Mouse (Mus musculus) limb, embryonic 13.5 days (tissue): ENCODE results near the gene Amotl2. TPM values are rescaled to one million over a fixed set of nuclear protein-coding genes. Genes with fewer than 3 reads are reported as not detected.

ENCODE experiments used
- ATAC-seq: fragments of 200-750 bp; cut with Nextera tagmentation; 2 replicates; pipeline ENCODE4 v1.8.0; 2017; ENCODE audit warnings: low read depth, moderate number of reproducible peaks, moderate TSS enrichment; ENCODE audit not compliant: low FRiP score
- H3K27ac ChIP-seq: fragments of 300-500 bp; sonication (generic); 2 replicates; pipeline ENCODE4 v1.5.1; 2015; ENCODE audit warnings: inconsistent platforms, mild to moderate bottlenecking, moderate library complexity
- H3K27me3 ChIP-seq: fragments of 300-500 bp; sonication (generic); 2 replicates; pipeline ENCODE4 v1.6.1; 2015; ENCODE audit warnings: mild to moderate bottlenecking, inconsistent platforms
- H3K36me3 ChIP-seq: fragments of 300-500 bp; sonication (generic); 2 replicates; pipeline ENCODE4 v1.6.1; 2015; ENCODE audit warnings: inconsistent platforms, mild to moderate bottlenecking, moderate library complexity
- H3K4me1 ChIP-seq: fragments of 300-500 bp; sonication (generic); 2 replicates; pipeline ENCODE4 v1.6.1; 2015; ENCODE audit warnings: inconsistent platforms
- H3K4me2 ChIP-seq: fragments of 300-500 bp; sonication (generic); replicated peaks from 2 replicates; pipeline ENCODE4 v1.6.1; 2015; ENCODE audit warnings: inconsistent platforms, mild to moderate bottlenecking, moderate library complexity
- H3K4me3 ChIP-seq: fragments of 300-500 bp; sonication (generic); 2 replicates; pipeline ENCODE4 v1.5.1; 2015; ENCODE audit warnings: moderate library complexity, mild to moderate bottlenecking, inconsistent platforms
- H3K9ac ChIP-seq: fragments of 300-500 bp; sonication (generic); 2 replicates; pipeline ENCODE4 v1.6.1; 2015; ENCODE audit warnings: mild to moderate bottlenecking, inconsistent platforms
- H3K9me3 ChIP-seq: fragments of 300-500 bp; sonication (generic); 2 replicates; pipeline ENCODE4 v1.6.1; 2016; ENCODE audit warnings: inconsistent platforms
- WGBS: fragments of 180-500 bp; shearing (Covaris S2); methylation state at CpG from one replicate; pipeline ENCODE4 v1.1.7; 2015; 5-methylcytosine and 5-hydroxymethylcytosine counted together
- polyA plus RNA-seq: library from polyadenylated mRNA; unstranded; fragments of >200 nt; fragmentation: Nextera tagmentation; extraction: Ambion mirVana; gene quantifications from 2 replicates; pipeline ENCODE4 v1.2.1, GENCODE M21; 2015

Gene Amotl2
- polyA plus RNA-seq, 1 experiment from 2014 or later: 71.3 TPM

DNA sequence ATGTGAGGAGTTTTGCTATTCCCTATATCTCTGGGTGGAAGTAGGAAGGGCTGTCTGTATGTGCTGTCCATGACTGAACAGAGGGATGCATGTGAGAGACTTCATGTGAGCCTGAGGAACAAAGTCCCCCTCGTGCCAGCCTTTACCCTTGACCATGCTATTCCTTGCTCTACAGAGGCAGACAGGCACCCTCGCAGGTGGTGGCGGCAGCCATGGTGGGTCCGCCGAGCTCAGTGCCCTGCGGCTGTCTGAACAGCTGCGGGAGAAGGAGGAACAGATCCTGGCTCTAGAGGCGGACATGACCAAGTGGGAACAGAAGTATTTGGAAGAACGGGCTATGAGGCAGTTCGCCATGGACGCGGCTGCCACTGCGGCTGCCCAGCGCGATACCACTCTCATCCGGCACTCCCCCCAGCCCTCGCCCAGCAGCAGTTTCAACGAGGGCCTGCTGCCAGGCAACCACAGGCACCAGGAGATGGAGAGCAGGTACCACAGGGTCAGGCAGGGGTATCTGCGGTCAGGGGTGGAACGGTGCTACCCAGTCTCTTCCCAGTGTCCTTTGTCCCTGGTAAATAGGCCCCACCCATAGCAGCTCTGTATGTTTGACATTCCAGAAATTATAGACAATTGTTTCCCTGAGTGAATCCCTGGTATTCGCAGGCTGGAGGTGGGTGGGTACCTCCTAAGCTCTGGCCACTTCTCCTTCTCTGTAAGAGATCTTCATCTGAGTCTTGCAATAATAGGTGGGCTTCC, 12.8 kb downstream of the Amotl2 start:
- 93% methylated on average over 21 of the region's 21 CpGs for WGBS
- Histone ChIP-seq H3K9me3 (no peaks in the 10 kb centered on the region), H3K4me1 (peaks cover 57% of the 10 kb centered on the region), H3K27ac (no peak overlapping the region), H3K4me3 (no peak overlapping the region), H3K9ac (no peak overlapping the region), H3K27me3 (no peaks in the 10 kb centered on the region), H3K36me3 (peaks cover 96% of the 10 kb centered on the region), H3K4me2 (no peak overlapping the region)
- ATAC-seq: no peak

DNA sequence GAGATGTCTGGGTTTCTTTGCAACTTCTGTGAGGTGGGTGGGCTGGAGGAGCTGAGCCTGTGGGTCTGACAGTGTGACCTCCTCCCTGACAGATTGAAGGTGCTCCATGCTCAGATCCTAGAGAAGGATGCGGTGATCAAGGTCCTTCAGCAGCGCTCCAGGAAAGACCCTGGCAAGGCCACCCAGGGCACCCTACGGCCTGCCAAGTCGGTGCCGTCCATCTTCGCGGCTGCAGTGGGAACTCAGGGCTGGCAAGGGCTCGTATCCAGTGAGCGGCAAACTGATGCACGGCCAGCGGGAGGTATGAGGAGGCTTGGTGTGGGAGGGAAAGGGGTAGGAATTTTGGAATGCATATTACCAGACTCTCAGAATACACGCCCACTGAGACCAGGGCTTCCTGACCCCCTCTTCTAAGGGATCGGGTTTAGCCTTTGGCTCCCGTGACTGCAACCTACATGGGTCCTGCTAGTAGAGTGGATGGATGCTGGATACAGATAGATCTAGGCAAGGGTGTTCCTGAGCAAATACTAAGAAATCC, 13.5 kb downstream of the Amotl2 start:
- no peak overlapping the region for H3K27ac ChIP-seq
- 92% methylated on average over 14 of the region's 14 CpGs for WGBS
- no peaks in the 10 kb centered on the region for H3K27me3 ChIP-seq
- H3K4me3 ChIP-seq: no peak overlapping the region
- H3K4me1 ChIP-seq: peaks cover 52% of the 10 kb centered on the region
- H3K36me3 ChIP-seq: peaks cover 93% of the 10 kb centered on the region
- no peak overlapping the region for H3K9ac ChIP-seq
- no peaks in the 10 kb centered on the region for H3K9me3 ChIP-seq
- H3K4me2 ChIP-seq: no peak overlapping the region
- no peak for ATAC-seq

- H3K27ac ChIP-seq: peak overlapping the region; percentile 55; the same call in 1 of the 2 replicates
- H3K4me3 ChIP-seq: no peak overlapping the region
- no peaks in the 10 kb centered on the region for H3K27me3 ChIP-seq
- ATAC-seq: no peak
- H3K4me2 ChIP-seq: no peak overlapping the region
- no peaks in the 10 kb centered on the region for H3K9me3 ChIP-seq
- H3K4me1 ChIP-seq: peaks cover 41% of the 10 kb centered on the region
- H3K36me3 ChIP-seq: peaks cover 81% of the 10 kb centered on the region
- H3K9ac ChIP-seq: 0 out of 2 replicates have a peak overlapping the region, but pooled peaks have one; percentile 8
- WGBS: 90% methylated on average over 7 of the region's 7 CpGs
These were observed 14.6 kb downstream of the Amotl2 start for GRCm38 (mm10) chr9:102731044-102731471.

DNA sequence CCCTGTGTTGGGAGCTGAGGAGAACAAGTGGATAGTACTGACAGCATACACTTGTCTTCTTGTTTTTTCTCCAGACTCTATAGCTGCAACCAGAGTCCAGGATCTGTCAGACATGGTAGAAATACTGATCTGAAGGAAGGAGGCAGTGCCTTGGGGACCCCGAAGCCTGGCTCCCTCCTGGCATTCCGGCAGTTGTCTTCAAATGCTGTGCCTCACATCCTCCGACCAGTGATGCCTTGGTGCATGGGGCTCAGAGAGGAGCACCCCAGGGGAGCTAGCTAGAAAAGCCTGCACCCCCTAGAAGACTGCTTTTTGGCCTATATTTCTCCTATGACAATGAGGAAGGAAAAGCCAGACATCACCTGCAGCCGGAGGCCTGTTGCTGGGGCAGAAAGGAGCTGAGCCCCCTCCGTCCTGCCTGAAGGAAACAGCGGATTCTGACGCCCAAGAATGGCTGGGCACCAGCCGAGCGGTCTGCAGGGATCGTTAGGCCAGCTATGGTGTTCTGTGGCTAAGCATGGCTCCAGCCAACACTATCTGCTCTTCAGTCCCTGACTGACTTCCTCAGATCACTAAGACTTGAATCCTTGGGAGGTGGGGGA, 15.2 kb downstream of the Amotl2 start:
- WGBS: 85% methylated on average over 10 of the region's 10 CpGs
- H3K9me3 ChIP-seq: no peaks in the 10 kb centered on the region
- no peaks in the 10 kb centered on the region for H3K27me3 ChIP-seq
- peaks cover 35% of the 10 kb centered on the region for H3K4me1 ChIP-seq
- H3K4me2 ChIP-seq: no peak overlapping the region
- no peak overlapping the region for H3K4me3 ChIP-seq
- H3K36me3 ChIP-seq: peaks cover 77% of the 10 kb centered on the region
- peak overlapping the region; percentile 55; the same call in 1 of the 2 replicates for H3K27ac ChIP-seq
- no peak overlapping the region for H3K9ac ChIP-seq
- ATAC-seq: no peak

- Histone ChIP-seq H3K4me1 (peaks cover 29% of the 10 kb centered on the region), H3K36me3 (peaks cover 70% of the 10 kb centered on the region), H3K4me3 (no peak overlapping the region), H3K27ac (no peak overlapping the region), H3K4me2 (no peak overlapping the region), H3K9me3 (no peaks in the 10 kb centered on the region), H3K27me3 (no peaks in the 10 kb centered on the region), H3K9ac (no peak overlapping the region)
- no peak for ATAC-seq
- WGBS: 74% methylated on average over 5 of the region's 5 CpGs
These were observed 15.9 kb downstream of the Amotl2 start for GRCm38 (mm10) chr9:102732326-102732865.

GRCm38 (mm10) chr9:102733459-102733858, 17.0 kb downstream of the Amotl2 start:
- Histone ChIP-seq H3K4me2 (no peak overlapping the region), H3K4me1 (peaks cover 22% of the 10 kb centered on the region), H3K4me3 (no peak overlapping the region), H3K27ac (0 out of 2 replicates have a peak overlapping the region, but pooled peaks have one; percentile 22), H3K9ac (no peak overlapping the region), H3K27me3 (no peaks in the 10 kb centered on the region), H3K9me3 (no peaks in the 10 kb centered on the region), H3K36me3 (peaks cover 60% of the 10 kb centered on the region)
- no peak for ATAC-seq
- WGBS: 89% methylated on average over 5 of the region's 5 CpGs

DNA sequence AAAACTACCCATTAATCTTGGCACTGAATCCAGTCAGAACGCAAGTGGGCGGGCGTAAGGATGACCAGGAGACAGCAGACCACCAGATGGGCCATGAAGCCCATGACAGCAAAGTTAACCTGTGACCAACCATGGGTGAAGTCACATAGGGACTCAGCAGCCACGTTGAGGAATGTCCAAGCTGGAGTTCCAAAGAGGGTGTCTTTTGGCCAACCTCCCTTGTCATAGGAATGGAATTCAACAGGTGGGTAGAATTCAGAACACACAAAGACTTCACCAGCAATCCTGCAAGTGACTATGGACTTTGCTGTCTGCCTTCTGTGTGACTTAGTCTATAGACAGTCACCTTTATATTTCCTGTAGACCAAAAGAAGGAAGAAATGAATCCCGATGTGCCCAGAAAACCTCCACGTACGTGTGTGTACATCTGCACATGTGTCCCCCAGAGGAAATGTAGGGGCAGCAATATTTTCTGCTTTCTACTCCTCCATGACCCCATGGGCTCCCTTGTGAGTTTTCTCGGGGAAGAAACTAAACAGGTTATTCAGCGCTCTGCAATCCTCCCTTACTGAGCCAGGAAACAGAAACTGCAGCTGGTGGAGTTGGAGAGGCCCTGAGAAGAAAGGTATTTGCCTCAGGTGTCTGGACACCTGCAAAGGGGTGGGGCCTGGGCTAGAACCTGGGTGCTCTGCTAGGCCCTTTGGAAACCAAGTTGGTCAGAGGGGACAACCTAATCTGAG, 17.7 kb downstream of the Amotl2 start:
- peaks cover 52% of the 10 kb centered on the region for H3K36me3 ChIP-seq
- WGBS: 66% methylated on average over 9 of the region's 9 CpGs
- ATAC-seq: no peak

GRCm38 (mm10) chr9:102734739-102735075, 18.2 kb downstream of the Amotl2 start:
- Histone ChIP-seq H3K4me3 (no peak overlapping the region), H3K9me3 (no peaks in the 10 kb centered on the region), H3K27ac (peak overlapping the region; percentile 44; the same call in 1 of the 2 replicates), H3K9ac (no peak overlapping the region), H3K36me3 (peaks cover 47% of the 10 kb centered on the region), H3K27me3 (no peaks in the 10 kb centered on the region), H3K4me1 (peaks cover 17% of the 10 kb centered on the region), H3K4me2 (no peak overlapping the region)
- no peak for ATAC-seq
- WGBS: 69% methylated on average over 1 of the region's 1 CpGs

More for the DNA sequence above, 17.7 kb downstream of the Amotl2 start:
- H3K4me3 ChIP-seq: no peak overlapping the region
- H3K4me1 ChIP-seq: peaks cover 20% of the 10 kb centered on the region
- no peaks in the 10 kb centered on the region for H3K9me3 ChIP-seq
- no peaks in the 10 kb centered on the region for H3K27me3 ChIP-seq
- H3K9ac ChIP-seq: no peak overlapping the region
- H3K4me2 ChIP-seq: no peak overlapping the region
- H3K27ac ChIP-seq: peak overlapping the region; percentile 44; the same call in 1 of the 2 replicates

DNA sequence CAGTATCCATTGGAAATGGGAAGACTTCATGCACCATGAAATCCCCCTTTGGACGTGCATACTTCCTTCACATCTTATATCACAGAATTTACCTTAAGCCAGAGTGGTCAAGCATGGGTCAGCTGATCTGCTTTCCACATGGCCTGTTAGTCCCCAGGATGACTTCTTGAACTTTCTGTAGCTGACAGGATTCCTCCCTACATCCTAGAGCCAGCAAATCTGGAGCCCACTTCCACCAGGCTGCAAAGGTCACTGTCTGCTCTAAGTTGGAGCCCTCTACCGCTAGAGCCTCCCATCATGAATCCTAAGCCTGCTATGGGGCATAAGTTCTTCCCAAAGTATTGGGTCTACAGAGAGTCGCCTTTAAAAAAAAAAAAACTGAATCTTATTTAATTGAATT, 18.8 kb downstream of the Amotl2 start:
- no peak overlapping the region for H3K4me3 ChIP-seq
- H3K9ac ChIP-seq: no peak overlapping the region
- H3K9me3 ChIP-seq: no peaks in the 10 kb centered on the region
- no peaks in the 10 kb centered on the region for H3K27me3 ChIP-seq
- 87% methylated on average over 3 of the region's 3 CpGs for WGBS
- no peak for ATAC-seq
- H3K27ac ChIP-seq: no peak overlapping the region
- H3K4me1 ChIP-seq: peaks cover 14% of the 10 kb centered on the region
- H3K4me2 ChIP-seq: no peak overlapping the region
- peaks cover 42% of the 10 kb centered on the region for H3K36me3 ChIP-seq

- WGBS: 71% methylated on average over 1 of the region's 1 CpGs
- H3K9me3 ChIP-seq: no peaks in the 10 kb centered on the region
- ATAC-seq: no peak
These were observed 19.5 kb downstream of the Amotl2 start for GRCm38 (mm10) chr9:102735996-102736395.

DNA sequence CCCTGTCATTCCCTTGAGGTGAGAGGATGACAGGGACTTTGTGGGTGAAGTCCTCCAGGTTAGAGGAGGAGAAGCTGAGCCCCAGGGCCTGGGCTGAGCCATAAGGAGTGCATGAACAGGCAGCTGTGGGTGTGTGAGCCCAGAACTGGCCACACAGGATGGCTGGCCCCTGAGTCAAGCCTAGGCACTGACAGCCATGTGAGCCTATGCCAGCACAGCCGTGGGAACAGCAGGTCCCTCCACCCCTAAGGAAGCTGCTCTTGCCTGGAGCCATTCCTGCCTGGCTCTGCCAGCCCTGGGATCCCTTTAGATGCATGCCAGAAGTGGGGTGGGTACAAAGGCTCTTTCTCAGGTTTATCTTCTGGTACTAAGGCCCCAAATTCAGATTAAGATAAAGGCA, 20.9 kb downstream of the Amotl2 start:
- 39% methylated on average over 1 of the region's 1 CpGs for WGBS
- no peak overlapping the region for H3K9ac ChIP-seq
- no peak overlapping the region for H3K27ac ChIP-seq
- H3K9me3 ChIP-seq: no peaks in the 10 kb centered on the region
- peaks cover 9% of the 10 kb centered on the region; the same call in 1 of the 2 replicates for H3K4me1 ChIP-seq
- H3K4me3 ChIP-seq: no peak overlapping the region
- no peaks in the 10 kb centered on the region for H3K27me3 ChIP-seq
- H3K36me3 ChIP-seq: peaks cover 20% of the 10 kb centered on the region
- ATAC-seq: no peak
- no peak overlapping the region for H3K4me2 ChIP-seq

More at GRCm38 (mm10) chr9:102735996-102736395, 19.5 kb downstream of the Amotl2 start:
- Histone ChIP-seq H3K36me3 (peaks cover 34% of the 10 kb centered on the region), H3K27me3 (no peaks in the 10 kb centered on the region), H3K4me2 (no peak overlapping the region), H3K27ac (no peak overlapping the region), H3K4me1 (peaks cover 13% of the 10 kb centered on the region), H3K4me3 (no peak overlapping the region), H3K9ac (no peak overlapping the region)
